Mouse (Mus musculus) thymus, adult 2 months (tissue): ENCODE measurements around the gene Fam19a4. TPM values are rescaled to one million over a fixed set of nuclear protein-coding genes. Genes with fewer than 3 reads are reported as not detected.

Experiments used
- DNase-seq: peaks from one replicate; pipeline ENCODE4 v3.0.0; 2021
- H3K27ac ChIP-seq: fragments of 200-500 bp; 2 replicates; pipeline ENCODE4 v1.5.1; 2012; ENCODE audit warnings: low read length, control low read depth; ENCODE audit not compliant: control insufficient read depth, insufficient read depth
- H3K27me3 ChIP-seq: fragments of 200-500 bp; 2 replicates; pipeline ENCODE4 v1.6.1; 2012; ENCODE audit warnings: mild to moderate bottlenecking, low read length, moderate library complexity, mixed read lengths; ENCODE audit not compliant: control insufficient read depth, insufficient read depth
- H3K36me3 ChIP-seq: fragments of 200-500 bp; 2 replicates; pipeline ENCODE4 v1.6.1; 2012; ENCODE audit warnings: mild to moderate bottlenecking, low read length, moderate library complexity; ENCODE audit not compliant: control insufficient read depth, insufficient read depth
- H3K4me1 ChIP-seq: fragments of 200-500 bp; replicated peaks from 2 replicates; pipeline ENCODE4 v1.6.1; 2012; ENCODE audit warnings: low read length; ENCODE audit not compliant: control insufficient read depth, insufficient read depth
- H3K4me3 ChIP-seq: fragments of 200-500 bp; 2 replicates; pipeline ENCODE4 v1.5.1; 2012; ENCODE audit warnings: mild to moderate bottlenecking, low read length, control low read depth, moderate library complexity; ENCODE audit not compliant: control insufficient read depth, insufficient read depth
- CTCF ChIP-seq: fragments of 200-500 bp; IDR thresholded peaks from 2 replicates; pipeline ENCODE4 v1.5.1; 2012; ENCODE audit warnings: mild to moderate bottlenecking, control low read depth, low read length, moderate library complexity, borderline replicate concordance; ENCODE audit not compliant: control insufficient read depth, poor library complexity, insufficient read depth; ENCODE audit errors: extremely low read depth
- POLR2A ChIP-seq: fragments of 200-500 bp; IDR thresholded peaks from 2 replicates; pipeline ENCODE4 v1.6.1; 2012; ENCODE audit warnings: mild to moderate bottlenecking, low read length, control low read depth, moderate library complexity; ENCODE audit not compliant: control insufficient read depth, poor library complexity, insufficient read depth; ENCODE audit errors: extremely low read depth
- WGBS: fragments of 180-500 bp; shearing (Covaris S2); methylation state at CpG from one replicate; pipeline ENCODE4 v1.1.7; 2018; 5-methylcytosine and 5-hydroxymethylcytosine counted together
- polyA plus RNA-seq: library from polyadenylated mRNA; depleted of rRNA; stranded (reverse); fragments of >200 nt; gene quantifications from 2 replicates; pipeline ENCODE4 v1.2.3, GENCODE M21; 2012; rRNA removed

The Fam19a4 gene
- polyA plus RNA-seq, 1 experiment: 0.54 TPM

DNA sequence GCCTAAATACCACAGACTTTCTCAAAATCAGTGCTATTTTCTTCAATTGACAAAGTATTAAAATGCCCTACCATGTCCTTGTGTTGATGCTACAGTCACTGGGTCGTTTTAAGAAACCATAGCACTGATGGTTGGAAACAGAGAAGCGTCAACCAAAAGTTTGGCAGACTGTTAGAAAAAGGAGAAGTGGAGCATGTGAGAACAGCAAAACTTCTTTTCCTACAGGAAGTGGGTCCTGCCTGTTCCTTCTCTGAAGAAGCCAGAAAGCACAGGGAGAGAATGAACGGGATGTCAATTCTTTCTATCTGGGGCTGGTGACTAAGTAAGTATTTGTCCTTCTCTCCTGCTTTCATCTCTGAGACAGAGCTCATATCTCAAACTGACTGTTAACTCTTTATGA lies 219.6 kb downstream of the Fam19a4 start:
- WGBS: 8% methylated on average over 3 of the region's 3 CpGs
- H3K27ac ChIP-seq: no peak overlapping the region
- no peaks in the 10 kb centered on the region for H3K4me1 ChIP-seq

DNA sequence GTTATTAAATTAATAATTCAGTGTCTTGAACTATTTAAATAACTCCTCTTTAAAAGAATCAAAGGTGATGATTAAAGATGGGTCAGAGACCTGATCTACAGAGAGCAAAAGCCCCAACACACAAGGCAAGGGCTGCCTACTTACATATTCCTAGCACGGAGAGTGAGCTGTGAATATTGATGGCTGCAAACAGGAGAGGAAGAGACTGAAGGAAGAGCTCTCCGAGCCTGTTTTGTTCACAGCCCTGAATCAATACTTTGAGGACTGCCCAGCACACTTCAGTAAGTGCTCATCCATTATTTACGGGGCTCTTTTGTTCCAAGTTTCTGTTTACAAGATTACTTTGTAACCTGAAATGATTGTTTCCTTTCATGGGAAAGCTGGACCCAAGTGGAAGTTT lies 233.6 kb downstream of the Fam19a4 start:
- Histone ChIP-seq H3K27me3 (no peaks in the 10 kb centered on the region), H3K27ac (no peak overlapping the region), H3K4me1 (no peaks in the 10 kb centered on the region), H3K4me3 (no peak overlapping the region), H3K36me3 (no peaks in the 10 kb centered on the region)
- 77% methylated on average over 3 of the region's 3 CpGs for WGBS
- no peak for DNase-seq
- no peak for TF ChIP-seq CTCF
- no peak for TF ChIP-seq POLR2A

More for the DNA sequence above, 219.6 kb downstream of the Fam19a4 start:
- DNase-seq: no peak
- Histone ChIP-seq H3K4me3 (no peak overlapping the region), H3K27me3 (no peaks in the 10 kb centered on the region), H3K36me3 (no peaks in the 10 kb centered on the region)
- TF ChIP-seq CTCF (no peak), POLR2A (no peak)

DNA sequence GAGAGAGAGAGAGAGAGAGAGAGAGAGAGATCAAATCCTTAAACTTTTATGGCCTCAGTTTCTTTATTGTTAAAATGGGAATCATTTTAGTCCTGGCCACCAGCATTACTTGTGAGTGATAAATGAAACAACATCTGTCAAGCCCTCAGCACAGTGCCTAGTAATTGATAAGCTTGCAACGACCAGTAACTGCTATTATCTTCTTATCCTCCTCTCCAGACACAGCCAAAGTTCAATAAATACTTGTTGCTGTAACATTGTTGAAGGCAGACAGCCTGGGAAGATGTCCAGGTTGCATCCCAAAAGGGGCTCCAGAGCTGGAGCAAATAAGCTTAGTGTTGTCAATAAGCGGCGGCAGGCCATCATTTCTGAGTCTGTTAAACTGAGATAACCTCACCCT lies 257.2 kb downstream of the Fam19a4 start:
- no peaks in the 10 kb centered on the region for H3K27me3 ChIP-seq
- no peak for DNase-seq
- no peaks in the 10 kb centered on the region for H3K36me3 ChIP-seq
- no peak for TF ChIP-seq CTCF
- no peak for TF ChIP-seq POLR2A
- WGBS: 44% methylated on average over 3 of the region's 3 CpGs
- no peak overlapping the region for H3K27ac ChIP-seq
- no peak overlapping the region for H3K4me3 ChIP-seq
- no peaks in the 10 kb centered on the region for H3K4me1 ChIP-seq

DNA sequence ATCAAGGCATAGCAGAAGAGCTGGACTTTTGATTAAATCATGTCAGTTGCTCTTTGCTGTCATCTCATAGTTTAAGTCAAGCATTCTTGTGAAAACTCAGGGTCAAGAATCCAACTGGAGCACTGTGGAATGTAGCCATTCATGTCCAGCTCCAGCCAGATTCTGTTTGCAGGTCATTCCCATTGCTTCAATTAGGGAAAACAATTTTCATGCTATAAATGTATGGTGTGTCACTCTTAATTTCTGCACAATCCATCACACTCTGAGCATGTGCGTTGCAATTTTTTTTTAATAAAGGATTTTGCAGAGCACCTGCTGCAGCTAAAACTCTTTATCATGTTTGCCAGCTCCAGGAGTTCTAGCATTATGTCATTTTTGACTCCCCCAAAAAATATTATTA lies 261.5 kb downstream of the Fam19a4 start:
- H3K4me3 ChIP-seq: no peak overlapping the region
- no peak overlapping the region for H3K27ac ChIP-seq
- H3K4me1 ChIP-seq: no peaks in the 10 kb centered on the region
- no peaks in the 10 kb centered on the region for H3K27me3 ChIP-seq
- DNase-seq: no peak
- TF ChIP-seq CTCF (no peak), POLR2A (no peak)
- H3K36me3 ChIP-seq: no peaks in the 10 kb centered on the region
- WGBS: 100% methylated on average over 1 of the region's 1 CpGs

DNA sequence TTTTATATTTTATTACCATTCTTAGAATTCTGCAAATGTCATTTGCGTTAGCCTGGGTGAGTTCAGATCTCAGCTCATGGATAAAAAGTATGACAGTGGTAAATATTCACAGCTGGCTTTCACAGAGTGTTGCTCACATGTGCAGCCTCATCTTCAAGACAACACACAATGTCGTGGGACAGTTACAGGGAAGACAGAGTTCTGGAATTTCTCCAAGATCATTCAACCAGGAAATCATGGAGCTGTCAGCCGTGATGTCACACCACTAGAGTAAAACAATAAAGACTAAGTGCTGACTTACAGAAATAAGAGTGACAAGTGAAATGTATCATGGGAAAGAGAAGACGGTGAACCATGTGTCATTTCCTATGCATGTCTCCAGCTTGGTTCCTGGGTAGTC lies 262.8 kb downstream of the Fam19a4 start:
- Histone ChIP-seq H3K27me3 (no peaks in the 10 kb centered on the region), H3K36me3 (no peaks in the 10 kb centered on the region), H3K4me3 (no peak overlapping the region), H3K27ac (no peak overlapping the region), H3K4me1 (no peaks in the 10 kb centered on the region)
- WGBS: 87% methylated on average over 4 of the region's 4 CpGs
- no peak for DNase-seq
- TF ChIP-seq POLR2A: no peak
- no peak for TF ChIP-seq CTCF

Other genes starting within 250 kb of the Fam19a4 start
- gene Eogt, start 88.8 kb upstream of the Fam19a4 start, polyA plus RNA-seq: 6.5 and 8.6 TPM in 2 replicates
- 3.9 and 4.7 TPM in 2 replicates for gene Tmf1, start 118.7 kb upstream of the Fam19a4 start, polyA plus RNA-seq
- 14.3 and 18.3 TPM in 2 replicates for gene Uba3, start 145.2 kb upstream of the Fam19a4 start, polyA plus RNA-seq
- gene Arl6ip5, start 150.3 kb upstream of the Fam19a4 start, polyA plus RNA-seq: 97.8 and 102 TPM in 2 replicates
- gene Lmod3, start 192.3 kb upstream of the Fam19a4 start, polyA plus RNA-seq: 0.14 and 0.73 TPM in 2 replicates